Mouse (Mus musculus) adrenal gland, adult 18-20 months (tissue): ENCODE results near the gene Foxa1. TPM values are rescaled to one million over a fixed set of nuclear protein-coding genes. Genes with fewer than 3 reads are reported as not detected.

Experiments used
- DNase-seq, 2 experiments: peaks; one replicate each; pipeline ENCODE4 v3.0.0; 2021 to 2022; ENCODE audit warnings: low spot score in 2 of 2
- total RNA-seq, 2 experiments: library from RNA; stranded (reverse); gene quantifications; 1 replicate in 1 of 2; 2 replicates in 1 of 2; pipeline ENCODE4 v1.2.3; 2021

Gene Foxa1
- total RNA-seq, 2 experiments from 2014 or later, result not detected

DNA sequence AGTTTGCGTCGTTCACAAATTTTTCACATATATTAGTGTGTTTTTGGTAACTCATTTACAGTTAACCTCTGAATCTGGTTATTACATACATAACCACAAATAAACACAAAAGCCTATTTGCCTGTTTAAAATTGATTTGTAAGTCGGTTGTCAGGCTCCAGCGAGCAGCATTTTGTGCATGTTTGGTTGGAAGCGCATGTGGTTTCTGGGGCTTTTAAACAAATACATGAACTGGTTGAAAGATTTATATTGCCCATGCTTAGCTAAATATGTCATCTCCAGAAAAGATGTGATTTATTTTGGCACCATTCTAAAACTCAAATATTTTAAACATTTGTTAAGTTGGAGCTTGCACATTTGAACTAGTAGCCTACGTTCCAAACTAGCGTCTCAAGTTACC is 46.5 kb downstream of the Foxa1 start:
- DNase-seq, result no peak

DNA sequence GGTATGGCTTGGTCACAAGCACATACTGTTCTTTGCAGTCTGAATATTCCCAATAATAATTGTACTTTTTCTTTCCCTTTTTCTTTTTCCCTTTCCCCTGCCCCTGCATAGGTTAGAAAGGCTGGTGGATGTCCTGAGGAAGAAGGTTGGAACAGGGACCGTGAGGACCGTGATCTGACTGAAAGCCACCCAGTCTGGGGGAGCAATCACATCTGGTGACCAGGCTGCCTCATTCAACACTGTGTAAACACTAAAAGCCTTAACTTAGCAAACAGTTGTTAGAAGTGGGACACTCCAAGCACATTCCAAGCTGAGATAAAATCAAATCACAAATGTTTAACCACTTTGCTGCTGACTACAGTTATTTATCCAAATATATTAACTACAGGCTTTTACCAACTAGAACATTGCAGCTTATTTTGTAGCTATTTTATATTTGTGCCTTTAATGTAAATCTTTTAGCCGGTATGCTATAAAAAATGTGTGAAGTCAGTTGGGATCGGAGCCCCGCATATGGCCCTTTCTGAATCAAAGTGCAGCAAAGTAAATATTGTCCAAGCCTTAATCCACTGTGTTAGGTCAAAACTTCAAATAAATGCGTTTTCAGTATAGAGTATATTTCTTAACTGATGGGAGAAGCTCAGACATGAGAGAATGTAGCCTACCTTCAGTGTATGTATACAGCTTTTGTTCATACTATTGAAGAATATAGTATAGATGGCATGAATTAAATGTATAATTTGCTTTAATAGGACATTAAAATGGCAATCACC is 50.2 kb downstream of the Foxa1 start:
- DNase-seq, result no peak

Other genes starting within 250 kb of the Foxa1 start
- gene Ttc6, start 17.2 kb upstream of the Foxa1 start, total RNA-seq, result not detected